Mouse (Mus musculus) spleen, adult 2 months (tissue): ENCODE measurements around the gene Zscan12.

Experiments
- CTCF ChIP-seq: fragments of 200-500 bp; IDR thresholded peaks from 2 replicates; pipeline ENCODE4 v1.5.1; 2011; ENCODE audit warnings: mild to moderate bottlenecking, inconsistent platforms; ENCODE audit not compliant: insufficient read depth, insufficient read length, insufficient replicate concordance; ENCODE audit errors: extremely low read depth
- POLR2A ChIP-seq: fragments of 200-500 bp; IDR thresholded peaks from 2 replicates; pipeline ENCODE4 v1.6.1; 2011; ENCODE audit warnings: low read depth, low read length, inconsistent platforms

DNA sequence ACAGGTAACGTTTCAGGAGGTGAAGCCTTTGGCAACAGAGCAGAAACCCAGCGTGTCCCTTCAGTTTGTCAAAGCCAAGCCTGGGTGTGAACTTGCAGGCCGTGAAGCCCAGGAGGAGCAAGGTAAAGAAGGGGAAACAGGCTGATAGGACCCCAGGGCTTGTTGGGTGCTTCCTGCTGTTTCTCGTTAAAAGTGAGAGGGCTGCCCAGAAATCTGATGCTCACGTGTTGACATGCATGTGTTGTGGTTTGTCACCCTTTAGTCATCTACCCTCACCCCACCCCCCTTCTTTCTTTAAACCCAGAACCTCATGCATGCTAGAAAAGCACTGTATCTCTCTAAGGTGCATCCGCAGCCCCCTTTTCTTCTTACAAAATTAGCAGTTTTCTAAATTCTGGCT lies 4.0 kb downstream of the Zscan12 start:
- TF ChIP-seq POLR2A (no peak), CTCF (no peak)
